Mouse (Mus musculus): ENCODE data around the gene Pik3r2.

The Pik3r2 gene

DNA sequence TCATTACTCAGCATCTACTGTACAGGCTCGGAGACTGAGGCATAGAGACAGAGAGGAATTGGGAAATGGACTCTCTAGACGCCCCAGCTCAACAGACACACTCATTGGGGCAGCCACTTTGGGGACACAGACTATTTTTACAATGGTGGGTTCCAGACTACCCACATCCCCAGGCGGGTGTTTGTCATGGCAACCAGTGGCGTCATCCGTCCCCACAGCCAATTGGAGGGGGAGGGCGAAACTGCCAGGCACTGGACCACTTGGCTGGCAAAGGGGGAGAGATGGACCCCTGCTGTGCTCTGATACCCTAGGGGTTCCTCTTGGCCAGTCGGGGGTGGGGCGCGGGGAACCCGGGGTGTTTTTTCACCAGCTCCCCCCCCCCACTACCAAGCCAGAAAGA lies 24.1 kb upstream of the Pik3r2 start:
- no peak for DNase-seq

DNA sequence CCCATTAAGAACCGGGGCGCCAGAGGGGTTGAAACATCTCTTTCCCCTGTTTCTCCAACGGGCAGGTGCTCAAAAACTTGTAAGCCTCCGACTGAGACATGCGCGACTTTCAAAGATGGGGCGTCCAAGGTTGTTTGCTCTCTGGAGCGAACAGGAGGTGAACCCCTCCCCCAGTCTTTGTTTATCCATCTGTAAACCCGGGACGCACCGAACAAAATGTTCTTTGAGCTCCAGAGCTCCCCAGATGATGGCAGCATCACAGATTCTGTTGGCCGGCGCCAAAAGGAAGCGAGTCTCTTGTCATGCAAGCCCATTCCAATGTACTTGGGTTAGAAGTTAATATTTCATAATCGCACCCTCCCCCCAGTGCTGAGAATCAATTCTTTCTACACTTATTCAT lies 21.8 kb upstream of the Pik3r2 start:
- peak; percentile 92 for DNase-seq

DNA sequence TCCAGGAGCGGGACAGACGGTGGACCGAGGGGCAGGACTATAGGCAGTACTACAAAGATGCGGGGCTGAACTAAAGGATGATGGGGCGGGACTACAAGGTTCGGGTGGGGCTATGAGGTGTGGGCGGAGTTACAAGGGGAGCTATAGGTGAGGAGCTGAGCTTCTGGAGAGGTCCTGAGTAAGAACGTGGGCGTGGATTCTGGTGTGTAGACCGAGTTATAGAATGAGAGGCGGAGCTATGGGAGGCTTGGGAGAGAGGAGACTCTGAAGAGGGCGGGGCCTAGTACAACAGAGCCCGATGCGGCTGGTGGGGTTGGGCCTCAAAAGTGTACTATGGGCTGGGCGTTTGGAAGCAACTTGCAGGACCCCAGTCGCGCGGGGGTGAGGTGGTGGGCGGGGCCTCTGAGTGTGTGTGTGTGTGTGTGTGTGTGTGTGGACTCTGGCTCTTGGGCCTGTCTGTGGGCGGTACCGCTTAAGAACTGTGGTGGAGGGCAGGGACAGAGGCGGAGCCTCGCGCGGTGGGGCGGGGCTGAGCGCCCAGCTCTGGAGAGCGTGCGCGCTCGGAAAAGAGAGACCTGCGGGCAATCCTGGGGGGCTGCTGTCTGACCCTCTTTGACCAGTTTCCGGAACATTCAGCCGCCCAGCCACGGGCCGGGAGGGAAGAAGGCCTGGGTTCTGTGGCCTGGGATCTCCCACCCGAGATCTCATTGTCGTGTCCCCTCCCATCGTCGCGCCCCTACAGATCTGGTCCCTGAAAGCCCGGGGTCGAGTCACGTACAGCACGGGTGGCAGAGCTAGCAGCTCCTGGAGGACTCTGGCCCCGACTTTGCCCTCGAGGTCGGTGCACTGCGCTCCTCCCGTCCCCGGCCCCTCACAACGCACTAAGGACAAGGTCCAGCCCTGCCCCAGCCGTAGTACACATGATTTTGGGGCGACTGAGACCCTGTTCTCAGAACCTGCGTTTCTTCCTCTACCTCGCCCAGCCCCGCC lies 20.9 kb upstream of the Pik3r2 start:
- peak; percentile 96 for DNase-seq

DNA sequence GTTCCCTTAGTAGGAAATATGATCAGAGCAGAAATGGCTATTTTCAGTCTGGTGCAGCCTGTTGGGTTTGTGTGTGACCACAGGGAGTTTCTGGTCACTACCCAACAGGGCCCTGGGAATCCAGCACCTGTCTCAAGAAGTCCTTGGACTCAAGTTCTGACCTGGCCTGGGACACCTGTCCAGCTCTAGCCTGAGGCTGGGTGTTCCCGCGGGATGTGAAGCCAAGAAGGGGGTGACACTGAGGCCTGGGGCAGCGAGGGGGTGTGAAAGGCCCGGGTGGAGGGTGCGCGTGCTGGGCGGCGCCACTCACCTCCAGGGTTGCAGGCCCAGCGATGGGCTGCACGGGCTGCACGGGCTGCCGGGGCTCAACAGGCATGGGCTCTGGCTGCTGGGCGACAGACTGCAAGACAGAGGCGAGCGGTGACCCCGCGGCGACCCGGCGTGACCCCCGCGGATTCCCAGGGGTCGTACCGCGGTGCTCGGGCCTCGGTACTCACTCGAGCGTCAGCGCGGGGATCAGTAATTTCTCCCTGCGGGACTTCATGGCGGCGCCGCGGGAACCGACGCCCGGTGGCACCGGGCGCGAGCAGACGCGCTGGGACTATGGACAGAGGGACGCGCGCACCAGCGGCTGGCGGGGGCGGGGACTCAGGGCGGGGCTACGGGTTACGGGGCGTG lies 20.0 kb upstream of the Pik3r2 start:
- no peak for DNase-seq

DNA sequence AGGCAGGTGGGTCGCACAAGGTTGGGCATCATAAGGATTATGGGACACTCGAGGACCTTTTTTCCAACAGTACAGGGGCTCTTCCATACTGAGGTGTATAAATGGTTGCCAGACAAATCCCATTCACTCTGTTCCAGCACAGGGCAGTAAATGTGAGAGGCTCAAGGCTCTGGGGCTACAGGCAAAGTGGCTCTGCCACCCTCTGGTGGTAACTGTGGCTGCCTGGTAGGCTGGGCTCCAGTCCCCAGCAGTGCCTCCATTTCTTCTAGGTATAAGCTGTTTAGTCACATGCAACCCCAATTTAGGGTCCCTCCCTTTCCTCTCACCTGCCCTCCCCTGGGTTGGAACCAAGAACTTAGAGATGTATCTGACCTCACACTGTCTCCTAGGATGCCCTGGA lies 18.9 kb upstream of the Pik3r2 start:
- DNase-seq: no peak

DNA sequence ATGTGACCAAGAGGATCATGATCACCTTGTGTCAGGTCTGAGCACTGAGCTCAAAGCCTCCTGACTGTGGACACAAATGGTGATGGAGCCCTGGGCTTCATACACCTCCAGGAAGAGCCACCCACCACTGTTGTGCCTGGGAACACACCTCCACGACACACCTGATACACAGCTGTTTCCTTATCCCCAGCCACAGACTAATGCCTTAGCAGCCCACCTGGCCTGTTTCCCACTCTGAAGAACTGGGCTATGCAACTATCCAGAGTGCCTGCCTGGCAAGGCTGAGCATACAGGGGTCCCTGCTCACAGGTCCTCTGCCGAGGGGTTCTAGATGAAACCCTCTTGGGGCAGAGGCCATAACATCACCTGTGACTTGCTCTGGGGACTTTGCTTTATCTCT lies 17.7 kb upstream of the Pik3r2 start:
- DNase-seq: no peak

DNA sequence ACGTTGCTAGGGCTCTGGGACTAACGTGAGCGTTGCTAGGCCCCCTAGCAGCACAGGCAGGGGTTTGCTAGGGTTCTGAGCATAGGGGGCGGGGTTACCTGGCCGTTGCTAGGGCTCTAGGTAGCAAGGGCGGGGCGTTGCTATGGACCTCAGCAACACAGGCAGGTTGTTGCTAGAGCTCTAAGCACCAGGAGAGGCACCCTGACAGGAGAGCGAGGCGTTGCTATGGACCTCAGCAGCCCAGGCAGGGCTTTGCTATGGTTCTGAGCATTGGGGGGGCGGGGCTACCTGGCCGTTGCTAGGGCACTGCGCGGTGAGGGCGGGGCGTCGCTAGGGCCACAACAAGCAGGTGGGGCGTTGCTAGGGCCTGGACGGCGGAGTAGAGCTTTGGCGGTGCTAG lies 16.2 kb upstream of the Pik3r2 start:
- DNase-seq: peak; percentile 94

DNA sequence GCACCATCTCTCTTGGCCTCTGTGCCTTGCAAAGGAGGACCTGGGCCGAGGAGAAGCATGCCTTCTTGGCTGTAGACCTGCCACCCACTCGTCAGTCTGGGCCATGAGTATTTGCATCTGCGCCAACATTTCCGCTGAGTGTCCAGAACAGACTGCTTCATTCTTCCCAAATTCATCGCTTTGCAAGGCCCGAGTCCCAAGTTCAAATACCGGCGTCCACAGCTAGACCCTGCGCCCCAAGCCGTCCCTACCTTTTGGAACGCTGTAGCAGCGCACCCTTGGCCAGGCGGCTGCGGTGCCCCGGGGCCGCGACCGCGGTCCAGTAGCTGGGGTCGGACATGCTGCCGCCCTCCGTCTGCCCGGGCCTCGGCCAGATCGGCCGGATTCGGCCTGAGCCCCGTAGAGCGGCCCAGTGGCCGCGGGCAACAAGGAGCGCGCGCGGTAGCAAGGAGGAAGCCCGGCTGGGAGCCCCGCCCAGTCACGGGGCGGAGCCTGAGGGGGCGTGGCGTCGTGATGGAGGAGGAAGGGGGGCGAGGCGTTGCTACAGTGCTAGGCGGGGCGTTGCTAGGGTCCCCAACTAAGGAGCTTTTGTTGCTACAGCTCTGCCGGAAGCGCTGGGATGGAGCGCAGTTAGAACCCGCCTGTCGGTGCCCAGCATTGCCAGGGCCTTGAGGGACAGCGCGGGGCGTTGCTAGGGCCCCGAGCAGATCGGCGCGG lies 15.6 kb upstream of the Pik3r2 start:
- peak; percentile 98 for DNase-seq

DNA sequence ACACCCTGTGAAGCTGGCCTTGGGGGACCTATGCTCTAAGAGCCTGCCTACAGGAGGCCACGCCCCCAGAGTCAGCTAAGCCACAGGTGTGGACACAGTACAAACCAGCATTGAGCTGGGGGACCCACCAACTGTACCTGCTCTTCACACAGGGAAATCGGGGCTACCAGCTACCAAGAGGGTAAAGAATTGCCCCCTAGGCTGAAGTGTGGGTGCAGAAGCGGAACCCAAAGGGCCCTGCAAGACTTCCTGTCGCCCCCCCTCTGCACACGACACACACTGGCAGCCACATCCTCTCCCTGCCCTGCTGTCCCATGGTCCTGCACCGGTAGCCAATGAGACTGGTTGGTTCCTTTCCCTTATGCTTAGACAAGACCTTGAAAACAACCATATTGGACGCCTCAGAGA lies 14.8 kb upstream of the Pik3r2 start:
- peak; percentile 50 for DNase-seq

DNA sequence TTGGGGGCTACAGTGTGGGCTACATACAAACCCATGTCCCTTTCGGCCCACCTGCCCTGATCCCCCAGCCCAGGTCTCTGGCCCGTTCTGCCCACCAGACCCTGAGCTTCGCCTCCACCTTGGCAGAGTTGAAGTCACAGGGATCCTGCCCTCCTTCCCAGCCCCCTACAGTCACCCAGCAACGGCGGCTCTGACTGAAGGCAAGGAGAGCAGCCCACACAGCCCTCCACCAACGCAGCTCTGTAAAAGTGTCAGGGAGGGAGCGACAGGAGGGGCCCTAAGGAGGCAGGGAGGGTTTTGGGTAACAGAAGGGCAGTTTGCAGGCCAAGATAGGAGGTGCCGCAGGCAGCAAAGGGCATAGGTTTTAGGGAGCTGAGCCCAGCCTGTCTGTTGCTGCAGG lies 14.3 kb upstream of the Pik3r2 start:
- no peak for DNase-seq

DNA sequence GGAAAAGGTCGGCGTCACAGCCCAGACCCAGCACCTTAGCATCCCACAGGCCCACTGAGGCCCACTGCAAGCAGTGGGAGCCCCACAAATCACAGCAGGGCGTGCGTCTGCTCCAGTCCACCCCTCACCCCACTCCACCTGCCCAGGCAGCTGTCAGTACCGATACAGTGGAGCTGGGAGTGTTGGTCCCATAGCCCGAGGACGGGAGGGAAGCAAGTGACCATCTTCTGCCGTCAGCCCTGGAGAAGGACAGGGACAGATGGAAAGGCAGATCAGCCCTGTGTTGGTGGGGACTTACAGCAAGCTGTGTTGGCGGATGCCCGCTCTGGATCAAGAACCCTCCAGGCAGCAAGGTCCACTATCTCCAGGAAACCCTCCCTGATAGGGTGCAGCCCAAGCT lies 12.5 kb upstream of the Pik3r2 start:
- no peak for DNase-seq

DNA sequence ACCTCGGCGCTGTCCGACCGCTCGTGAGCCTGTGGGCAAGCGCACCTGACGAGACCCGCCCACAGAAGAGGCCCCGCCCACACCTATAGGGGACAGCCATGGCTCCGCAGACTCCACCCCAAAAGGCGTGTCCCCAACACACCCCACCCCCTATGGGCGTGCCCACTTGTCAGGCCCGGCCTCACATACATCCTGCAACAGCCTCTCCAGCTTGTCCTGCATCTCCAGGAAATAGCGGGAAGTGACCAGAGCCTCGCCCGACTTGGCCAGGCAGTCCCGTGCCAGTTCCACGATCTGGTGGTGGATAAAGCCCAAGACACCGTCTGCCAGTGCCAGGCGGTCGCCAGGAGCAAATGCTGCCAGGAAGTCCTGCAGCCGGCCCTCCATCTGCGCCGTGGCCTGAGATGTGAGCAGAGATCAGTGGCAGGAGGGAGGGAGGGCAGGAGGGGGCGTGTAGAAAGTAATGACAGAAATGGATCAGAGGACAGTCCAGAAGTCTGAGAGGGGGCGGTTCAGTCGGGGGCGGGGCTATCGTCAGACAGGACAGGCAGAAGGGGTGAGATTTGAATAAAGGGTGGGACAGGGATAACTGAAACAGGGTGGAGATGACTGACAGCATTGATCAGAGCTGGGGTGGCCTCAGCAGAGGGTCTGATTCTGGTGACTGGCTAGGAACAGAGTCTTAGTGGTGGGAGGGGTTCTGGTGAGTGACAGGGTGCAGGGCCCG lies 11.6 kb upstream of the Pik3r2 start:
- no peak for DNase-seq

DNA sequence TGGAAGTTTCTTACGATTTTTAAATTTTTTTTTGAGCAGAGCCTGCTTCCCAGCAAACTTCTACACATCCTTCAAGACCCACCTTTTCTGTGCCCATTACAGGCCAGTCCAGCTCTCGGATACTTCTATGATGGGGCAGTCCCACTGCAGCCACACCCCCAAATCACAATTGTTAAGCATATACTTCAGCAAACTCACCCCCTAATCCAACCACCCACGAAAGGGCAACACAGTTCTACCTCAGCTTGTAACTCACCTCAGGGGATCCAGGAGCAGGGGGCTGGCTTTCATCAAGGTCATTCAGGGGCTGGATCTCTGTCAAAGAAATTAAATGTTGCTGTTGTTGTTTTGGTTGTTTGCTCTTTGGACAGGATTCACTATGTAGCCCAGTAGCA lies 10.5 kb upstream of the Pik3r2 start:
- no peak for DNase-seq

DNA sequence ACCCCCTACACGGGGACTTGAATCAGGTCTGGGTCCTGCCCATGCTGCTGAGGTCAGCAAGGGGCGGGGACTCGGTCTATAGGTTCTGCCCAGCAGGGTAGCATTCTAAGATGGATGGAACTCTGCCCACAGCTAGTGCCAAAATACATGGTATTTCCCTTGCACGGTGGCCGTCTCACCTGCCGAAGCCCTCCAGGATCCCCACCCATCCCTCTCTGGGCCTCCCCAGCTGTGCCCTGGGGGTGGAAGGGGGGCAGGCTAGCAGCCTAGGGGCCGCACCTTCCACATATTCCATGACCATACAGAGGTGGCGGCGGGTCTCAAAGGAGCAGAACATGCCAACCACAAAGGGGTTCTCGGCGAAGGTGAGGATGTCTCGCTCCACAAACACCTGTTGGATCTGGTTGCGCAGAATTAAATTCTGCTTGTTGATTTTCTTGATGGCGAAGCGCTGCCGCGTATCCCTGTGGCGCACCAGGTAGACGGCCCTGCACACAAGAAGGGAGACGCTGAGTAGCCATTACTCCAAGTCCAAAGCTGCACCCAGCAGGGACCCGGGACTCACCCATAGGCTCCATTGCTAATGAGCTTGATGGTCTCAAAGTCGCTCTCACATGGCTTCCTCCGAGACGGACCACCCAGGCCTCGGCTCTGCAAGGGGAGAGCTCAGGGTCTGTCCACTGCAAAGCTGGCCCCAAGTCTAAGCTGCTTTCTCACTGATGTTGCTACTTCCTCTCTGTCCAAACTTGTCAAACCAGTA lies 10.0 kb upstream of the Pik3r2 start:
- DNase-seq: no peak

DNA sequence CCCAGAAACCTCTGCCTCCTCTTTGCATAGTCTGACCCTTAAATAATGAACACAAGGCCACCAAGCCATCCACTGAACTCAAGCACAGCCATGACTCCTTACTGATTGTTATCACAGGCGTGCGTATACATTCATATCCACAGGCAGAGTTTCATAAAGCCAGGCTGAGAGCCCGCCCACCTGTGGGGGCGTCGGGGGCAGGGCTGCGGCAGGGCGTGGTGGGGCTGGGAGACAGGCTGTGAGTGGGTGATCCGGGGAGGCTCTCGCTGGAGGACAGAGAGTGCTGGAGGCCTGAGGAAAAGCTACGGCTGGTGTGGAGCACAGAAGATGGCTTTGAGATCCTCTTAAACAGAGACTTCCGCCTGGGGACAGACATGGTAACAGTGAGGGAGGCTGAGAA lies 3.6 kb upstream of the Pik3r2 start:
- DNase-seq: no peak

DNA sequence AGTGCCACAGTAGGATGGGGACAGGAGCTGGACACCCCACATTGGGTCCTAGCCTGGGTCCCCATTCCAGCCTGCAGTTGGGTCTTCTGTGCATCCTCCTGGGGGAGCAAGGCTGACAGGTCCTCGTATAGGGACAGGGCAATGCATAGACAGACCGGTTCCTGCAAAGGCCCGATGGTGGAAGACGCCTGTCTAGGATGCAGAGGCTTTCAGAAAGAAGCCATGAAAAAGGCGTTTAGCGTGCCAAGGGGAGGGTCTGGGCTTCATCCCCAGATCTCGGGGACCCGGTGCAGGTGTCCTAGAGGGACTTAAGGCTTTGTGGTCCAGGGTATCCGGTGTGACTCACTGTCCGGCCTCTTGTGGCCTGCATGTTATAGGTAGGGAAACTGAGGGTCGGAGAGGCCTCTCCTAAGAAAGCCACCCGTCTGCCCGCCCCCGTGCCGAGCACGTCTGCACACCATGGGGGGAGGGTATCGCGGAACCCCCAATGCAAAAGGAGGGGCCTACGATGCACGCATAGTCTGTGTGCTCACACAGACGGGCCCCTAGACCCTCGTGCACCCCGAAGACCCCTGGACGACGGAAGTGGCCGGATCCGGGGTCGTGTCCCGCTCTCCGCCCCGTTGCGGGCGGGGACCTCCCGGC lies 540 bp downstream of the Pik3r2 start:
- DNase-seq: no peak

DNA sequence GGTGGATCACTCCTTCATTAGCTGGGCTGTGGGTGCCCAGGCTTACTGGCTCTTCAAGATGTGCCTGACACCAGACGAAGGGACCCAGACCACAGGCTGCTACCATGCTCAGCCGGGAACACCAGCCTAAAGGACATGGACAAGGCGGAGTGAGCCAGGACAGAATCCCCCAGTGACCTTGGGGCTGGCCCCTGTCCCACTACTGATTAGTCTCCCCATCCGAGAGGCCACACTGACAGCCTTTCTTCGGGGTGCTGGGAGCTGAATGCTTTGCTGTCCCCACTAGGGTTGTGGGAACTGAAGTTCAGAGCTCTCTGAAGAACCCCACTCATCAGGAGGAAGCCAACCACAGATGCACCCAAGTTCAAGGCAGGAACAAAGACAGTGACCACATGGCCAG lies 1.3 kb downstream of the Pik3r2 start:
- no peak for DNase-seq

DNA sequence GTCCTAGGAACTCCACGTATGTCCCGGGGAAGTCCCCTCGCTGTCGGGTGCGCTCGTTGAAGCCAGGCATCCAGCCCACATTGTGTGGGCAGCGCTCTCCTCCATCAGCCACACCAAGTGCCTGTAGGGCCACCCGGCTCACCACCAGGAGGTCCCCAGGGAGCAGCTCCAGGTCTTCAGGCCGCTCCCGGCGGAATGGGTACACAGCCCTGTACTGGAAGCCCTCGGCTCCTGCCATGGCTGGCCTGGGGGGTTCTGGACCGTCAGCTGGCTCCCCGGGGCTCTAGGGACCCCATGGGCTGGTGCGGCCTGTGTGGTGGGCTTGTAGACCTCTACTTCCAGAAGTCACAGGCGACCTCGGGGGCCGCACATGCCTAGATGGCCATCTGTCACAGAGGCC lies 1.8 kb downstream of the Pik3r2 start:
- no peak for DNase-seq

DNA sequence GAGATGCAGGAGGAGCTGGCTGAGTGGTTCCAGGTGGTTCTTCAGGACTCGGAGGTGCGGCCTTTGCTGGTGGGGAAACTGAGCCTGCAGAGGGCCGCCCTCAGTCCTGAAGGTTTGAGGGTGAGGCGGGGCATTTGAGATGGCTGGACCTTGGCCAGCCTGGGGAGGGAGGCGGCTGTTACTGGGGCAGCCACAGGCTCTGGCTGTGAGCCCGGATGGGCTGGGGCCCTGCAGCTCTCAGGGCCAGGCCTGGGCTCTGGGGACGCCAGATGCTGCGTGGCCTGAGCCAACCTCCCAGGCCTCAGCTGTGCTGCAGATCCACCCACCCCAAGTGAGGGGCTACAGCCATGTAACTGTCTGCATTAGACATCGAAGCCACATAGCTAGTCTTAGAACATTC lies 2.7 kb downstream of the Pik3r2 start:
- peak; percentile 85 for DNase-seq

DNA sequence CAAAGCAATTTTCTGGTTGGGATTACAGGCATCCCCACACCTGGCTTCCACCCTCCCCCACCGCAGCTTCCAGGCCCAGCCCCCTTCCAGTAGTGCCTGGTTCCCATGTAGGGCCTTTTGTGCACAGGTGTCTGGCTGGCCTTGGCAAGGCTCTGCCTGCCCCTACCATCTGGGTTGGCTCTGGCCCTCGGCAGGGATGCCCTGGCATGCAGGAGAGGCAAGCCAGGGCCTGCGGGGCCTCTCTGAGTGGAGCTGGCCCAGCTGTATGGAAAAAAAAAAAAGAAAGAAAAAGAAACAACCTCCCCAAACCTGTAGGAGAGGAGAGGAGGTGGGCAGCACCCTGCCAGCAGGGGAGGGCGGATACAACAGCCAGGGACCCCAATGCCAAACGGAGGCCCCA lies 3.1 kb downstream of the Pik3r2 start:
- no peak for DNase-seq

DNA sequence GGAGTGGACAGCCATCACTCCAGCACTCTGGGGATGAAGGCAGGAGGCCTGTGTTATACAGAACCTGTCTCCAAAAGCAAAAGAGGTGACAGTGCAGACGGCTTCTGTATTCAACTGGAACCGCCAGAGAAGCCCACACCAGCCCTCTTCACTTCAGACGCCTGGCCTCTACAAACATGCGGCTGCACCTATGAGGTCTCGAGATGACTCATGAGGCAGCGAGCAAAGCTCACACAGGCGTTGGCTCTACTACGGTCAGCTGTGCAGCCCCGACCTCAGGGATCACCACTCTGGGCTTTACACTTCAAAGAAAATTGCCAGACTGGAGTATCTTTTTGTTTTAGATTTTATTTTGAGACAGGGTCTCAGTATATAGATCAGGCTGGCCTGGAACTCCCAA lies 3.6 kb downstream of the Pik3r2 start:
- no peak for DNase-seq

DNA sequence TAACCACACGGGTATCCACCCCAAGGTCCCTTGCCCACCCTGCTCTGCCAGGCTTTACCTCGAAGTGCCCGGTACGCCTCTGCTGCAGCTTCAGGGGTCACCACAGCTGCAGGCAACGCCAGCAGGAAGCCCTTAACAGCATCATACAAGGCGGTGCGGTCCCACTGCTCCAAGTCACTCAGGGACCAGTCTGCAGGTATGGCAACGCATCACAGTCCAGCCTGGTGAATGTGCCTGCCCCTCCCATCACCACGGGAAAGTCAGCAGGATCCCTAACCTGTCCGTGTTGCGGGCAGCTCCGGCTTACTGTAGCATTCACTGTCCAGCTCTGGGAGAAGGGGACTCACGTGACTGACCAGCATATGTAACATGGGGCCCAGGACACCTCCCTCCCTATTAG lies 4.4 kb downstream of the Pik3r2 start:
- no peak for DNase-seq
